Mouse (Mus musculus) gastrocnemius, postnatal 10 days (tissue): ENCODE results near the gene Pemt. TPM values are rescaled to one million over a fixed set of nuclear protein-coding genes. Genes with fewer than 3 reads are reported as not detected.

Experiments
- DNase-seq: peaks from one replicate; pipeline ENCODE4 v3.0.0; 2021; ENCODE audit warnings: mixed read lengths
- total RNA-seq, 2 experiments: library from RNA; stranded (reverse); gene quantifications; 2 replicates each; pipeline ENCODE4 v1.2.3; 2021

Pemt gene
- total RNA-seq, 2 experiments from 2014 or later: 3.0 to 4.0 TPM

GRCm38 (mm10) chr11:60056520-60056919, 10.2 kb upstream of the Pemt start:
- DNase-seq: no peak

GRCm38 (mm10) chr11:60048841-60049240, 2.6 kb upstream of the Pemt start:
- no peak for DNase-seq

GRCm38 (mm10) chr11:60045676-60046057, 622 bp downstream of the Pemt start:
- no peak for DNase-seq

- DNase-seq: no peak
Observed at GRCm38 (mm10) chr11:60044777-60045176, 1.5 kb downstream of the Pemt start.

GRCm38 (mm10) chr11:60042277-60042676, 4.0 kb downstream of the Pemt start:
- no peak for DNase-seq

GRCm38 (mm10) chr11:60036537-60037220, 9.6 kb downstream of the Pemt start:
- DNase-seq: no peak

- no peak for DNase-seq
Observed at GRCm38 (mm10) chr11:60034911-60035400, 11.3 kb downstream of the Pemt start.

GRCm38 (mm10) chr11:60034293-60034692, 12.0 kb downstream of the Pemt start:
- no peak for DNase-seq

GRCm38 (mm10) chr11:60032586-60033430, 13.5 kb downstream of the Pemt start:
- DNase-seq: no peak

- no peak for DNase-seq
Observed at GRCm38 (mm10) chr11:60030747-60031331, 15.4 kb downstream of the Pemt start.

- DNase-seq: no peak
Observed at GRCm38 (mm10) chr11:60029976-60030375, 16.3 kb downstream of the Pemt start.

GRCm38 (mm10) chr11:60027913-60028875, 18.1 kb downstream of the Pemt start:
- peak; percentile 30 for DNase-seq

GRCm38 (mm10) chr11:60027272-60027671, 19.0 kb downstream of the Pemt start:
- peak; percentile 85 for DNase-seq

GRCm38 (mm10) chr11:60026166-60026565, 20.1 kb downstream of the Pemt start:
- DNase-seq: no peak

GRCm38 (mm10) chr11:60021201-60021600, 25.1 kb downstream of the Pemt start:
- no peak for DNase-seq

GRCm38 (mm10) chr11:60016726-60017125, 29.6 kb downstream of the Pemt start:
- no peak for DNase-seq

- DNase-seq: no peak
Observed at GRCm38 (mm10) chr11:60011516-60011915, 34.8 kb downstream of the Pemt start.

- DNase-seq: no peak
Observed at GRCm38 (mm10) chr11:60009451-60009850, 36.8 kb downstream of the Pemt start.

- no peak for DNase-seq
Observed at GRCm38 (mm10) chr11:60005866-60006265, 40.4 kb downstream of the Pemt start.

GRCm38 (mm10) chr11:60004716-60005115, 41.6 kb downstream of the Pemt start:
- DNase-seq: no peak

GRCm38 (mm10) chr11:60003811-60004210, 42.5 kb downstream of the Pemt start:
- no peak for DNase-seq
